Mouse (Mus musculus) limb, embryonic 15.5 days (tissue): Measurements from ENCODE around the gene Mlxipl. TPM values are rescaled to one million over a fixed set of nuclear protein-coding genes. Genes with fewer than 3 reads are reported as not detected.

Experiments
- ATAC-seq: fragments of 200-750 bp; cut with Nextera tagmentation; 2 replicates; pipeline ENCODE4 v1.8.0; 2017; ENCODE audit warnings: low read depth, moderate TSS enrichment; ENCODE audit not compliant: insufficient number of reproducible peaks, low FRiP score, low TSS enrichment
- H3K27ac ChIP-seq: fragments of 300-500 bp; sonication (generic); 2 replicates; pipeline ENCODE4 v1.5.1; 2015; ENCODE audit warnings: moderate library complexity, mild to moderate bottlenecking, inconsistent platforms
- H3K27me3 ChIP-seq: fragments of 300-500 bp; sonication (generic); 2 replicates; pipeline ENCODE4 v1.6.1; 2015; ENCODE audit warnings: inconsistent platforms
- H3K36me3 ChIP-seq: fragments of 300-500 bp; sonication (generic); 2 replicates; pipeline ENCODE4 v1.6.1; 2015; ENCODE audit warnings: inconsistent platforms
- H3K4me1 ChIP-seq: fragments of 300-500 bp; sonication (generic); 2 replicates; pipeline ENCODE4 v1.6.1; 2015; ENCODE audit warnings: inconsistent platforms
- H3K4me2 ChIP-seq: fragments of 300-500 bp; sonication (generic); 2 replicates; pipeline ENCODE4 v1.6.1; 2015; ENCODE audit warnings: mild to moderate bottlenecking, inconsistent platforms
- H3K4me3 ChIP-seq: fragments of 300-500 bp; sonication (generic); 2 replicates; pipeline ENCODE4 v1.5.1; 2015; ENCODE audit warnings: mild to moderate bottlenecking, inconsistent platforms
- H3K9ac ChIP-seq: fragments of 300-500 bp; sonication (generic); 2 replicates; pipeline ENCODE4 v1.6.1; 2015; ENCODE audit warnings: inconsistent platforms
- H3K9me3 ChIP-seq: fragments of 300-500 bp; sonication (generic); 2 replicates; pipeline ENCODE4 v1.6.1; 2016; ENCODE audit warnings: inconsistent platforms
- WGBS: fragments of 180-500 bp; shearing (Covaris S2); methylation state at CpG from one replicate; pipeline ENCODE4 v1.1.7; 2015; 5-methylcytosine and 5-hydroxymethylcytosine counted together
- polyA plus RNA-seq: library from polyadenylated mRNA; unstranded; fragments of >200 nt; fragmentation: Nextera tagmentation; extraction: Ambion mirVana; gene quantifications from 2 replicates; pipeline ENCODE4 v1.2.1, GENCODE M21; 2015

Gene Mlxipl
- polyA plus RNA-seq, 1 experiment from 2014 or later, result 0.86 TPM

GRCm38 (mm10) chr5:135175086-135175485, 85.4 kb downstream of the Mlxipl start:
- H3K9ac ChIP-seq, result no peak overlapping the region
- peaks cover 88% of the 10 kb centered on the region for H3K36me3 ChIP-seq

GRCm38 (mm10) chr5:135178523-135178922, 88.8 kb downstream of the Mlxipl start:
- Histone ChIP-seq H3K4me1 (no peaks in the 10 kb centered on the region), H3K4me2 (no peak overlapping the region), H3K4me3 (no peak overlapping the region), H3K27ac (no peak overlapping the region), H3K9ac (no peak overlapping the region), H3K9me3 (no peaks in the 10 kb centered on the region), H3K36me3 (peaks cover 85% of the 10 kb centered on the region), H3K27me3 (no peaks in the 10 kb centered on the region)
- 81% methylated on average over 3 of the region's 3 CpGs for WGBS
- ATAC-seq, result no peak

More at GRCm38 (mm10) chr5:135175086-135175485, 85.4 kb downstream of the Mlxipl start:
- Histone ChIP-seq H3K4me3 (no peak overlapping the region), H3K27me3 (no peaks in the 10 kb centered on the region), H3K4me1 (no peaks in the 10 kb centered on the region), H3K4me2 (no peak overlapping the region), H3K9me3 (no peaks in the 10 kb centered on the region), H3K27ac (no peak overlapping the region)
- no peak for ATAC-seq

DNA sequence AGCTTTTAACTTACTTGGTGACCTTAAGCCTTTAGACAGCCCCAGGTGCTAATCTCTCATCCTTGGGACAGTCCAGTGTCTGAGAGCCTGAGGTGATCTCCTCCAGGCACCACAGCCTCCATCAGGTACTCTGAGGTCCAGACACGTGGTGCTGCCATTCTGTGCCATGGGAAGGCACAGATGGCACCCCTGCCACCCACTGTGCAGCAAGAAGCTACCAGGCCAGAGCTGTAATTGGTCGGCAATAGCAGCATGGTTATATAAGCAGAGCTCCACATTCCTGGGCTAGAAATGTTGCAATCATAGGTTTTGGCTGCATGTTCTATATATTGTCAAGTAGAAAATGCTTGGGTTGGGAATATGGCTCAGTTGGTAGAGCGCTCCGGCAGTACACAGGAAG, 89.3 kb downstream of the Mlxipl start:
- Histone ChIP-seq H3K9ac (no peak overlapping the region), H3K36me3 (peaks cover 81% of the 10 kb centered on the region), H3K4me3 (no peak overlapping the region), H3K4me2 (no peak overlapping the region), H3K27ac (no peak overlapping the region), H3K4me1 (no peaks in the 10 kb centered on the region), H3K27me3 (no peaks in the 10 kb centered on the region), H3K9me3 (no peaks in the 10 kb centered on the region)
- ATAC-seq, result no peak
- WGBS, result 85% methylated on average over 4 of the region's 4 CpGs

- no peak overlapping the region for H3K9ac ChIP-seq
- 93% methylated on average over 7 of the region's 7 CpGs for WGBS
- H3K4me2 ChIP-seq, result no peak overlapping the region
- H3K9me3 ChIP-seq, result no peaks in the 10 kb centered on the region
- H3K4me3 ChIP-seq, result no peak overlapping the region
- no peak for ATAC-seq
- H3K27me3 ChIP-seq, result no peaks in the 10 kb centered on the region
- H3K27ac ChIP-seq, result no peak overlapping the region
- H3K36me3 ChIP-seq, result peaks cover 77% of the 10 kb centered on the region
- no peaks in the 10 kb centered on the region for H3K4me1 ChIP-seq
These were observed 89.9 kb downstream of the Mlxipl start for GRCm38 (mm10) chr5:135179616-135180015.

DNA sequence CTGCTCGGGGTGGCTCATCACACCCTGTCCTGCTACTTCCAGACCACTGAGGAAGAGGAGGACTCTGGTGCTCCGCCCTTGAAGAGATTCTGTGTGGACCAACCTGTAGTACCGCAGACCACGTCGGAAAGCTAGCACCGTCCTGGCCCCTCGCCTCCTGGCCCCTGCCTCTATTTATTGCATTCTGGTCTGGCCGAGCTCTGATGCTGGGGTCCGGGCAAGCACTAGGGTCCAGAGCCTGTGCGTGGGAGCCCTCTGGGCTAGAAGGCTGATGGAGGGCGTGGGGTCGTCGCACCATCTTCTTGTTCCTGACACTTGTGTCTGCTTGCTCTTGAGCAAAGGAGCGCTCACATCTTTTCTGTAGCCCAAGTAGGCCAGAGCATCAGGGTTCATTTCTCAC, 91.1 kb downstream of the Mlxipl start:
- H3K27ac ChIP-seq, result no peak overlapping the region
- no peaks in the 10 kb centered on the region for H3K27me3 ChIP-seq
- peaks cover 67% of the 10 kb centered on the region for H3K36me3 ChIP-seq
- no peaks in the 10 kb centered on the region for H3K4me1 ChIP-seq
- ATAC-seq, result no peak
- 94% methylated on average over 14 of the region's 14 CpGs for WGBS
- H3K9ac ChIP-seq, result no peak overlapping the region
- no peak overlapping the region for H3K4me3 ChIP-seq
- no peaks in the 10 kb centered on the region for H3K9me3 ChIP-seq
- no peak overlapping the region for H3K4me2 ChIP-seq

DNA sequence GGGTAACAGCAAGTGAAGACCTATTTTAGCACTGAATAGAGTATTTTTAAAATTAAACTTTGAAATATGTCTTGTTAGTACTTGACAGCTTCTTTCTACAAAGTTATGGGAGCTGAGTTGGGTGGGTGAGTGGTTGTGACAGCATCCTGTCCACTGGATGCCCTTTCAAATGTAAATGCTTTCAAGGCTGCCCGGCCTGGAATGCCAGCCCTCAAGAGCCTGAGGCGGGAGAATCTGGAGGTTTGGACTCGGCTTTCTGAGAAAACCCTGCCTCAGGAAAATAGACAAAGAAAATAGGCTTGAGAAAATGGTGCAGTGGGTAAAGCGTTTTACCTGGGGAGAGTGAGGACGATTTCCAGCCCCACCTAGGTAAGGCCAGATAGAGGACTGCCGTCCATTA, 92.1 kb downstream of the Mlxipl start:
- Histone ChIP-seq H3K9me3 (no peaks in the 10 kb centered on the region), H3K4me3 (no peak overlapping the region), H3K4me2 (no peak overlapping the region), H3K27ac (no peak overlapping the region), H3K4me1 (no peaks in the 10 kb centered on the region), H3K36me3 (peaks cover 60% of the 10 kb centered on the region), H3K9ac (no peak overlapping the region), H3K27me3 (no peaks in the 10 kb centered on the region)
- WGBS, result 83% methylated on average over 6 of the region's 6 CpGs
- no peak for ATAC-seq

DNA sequence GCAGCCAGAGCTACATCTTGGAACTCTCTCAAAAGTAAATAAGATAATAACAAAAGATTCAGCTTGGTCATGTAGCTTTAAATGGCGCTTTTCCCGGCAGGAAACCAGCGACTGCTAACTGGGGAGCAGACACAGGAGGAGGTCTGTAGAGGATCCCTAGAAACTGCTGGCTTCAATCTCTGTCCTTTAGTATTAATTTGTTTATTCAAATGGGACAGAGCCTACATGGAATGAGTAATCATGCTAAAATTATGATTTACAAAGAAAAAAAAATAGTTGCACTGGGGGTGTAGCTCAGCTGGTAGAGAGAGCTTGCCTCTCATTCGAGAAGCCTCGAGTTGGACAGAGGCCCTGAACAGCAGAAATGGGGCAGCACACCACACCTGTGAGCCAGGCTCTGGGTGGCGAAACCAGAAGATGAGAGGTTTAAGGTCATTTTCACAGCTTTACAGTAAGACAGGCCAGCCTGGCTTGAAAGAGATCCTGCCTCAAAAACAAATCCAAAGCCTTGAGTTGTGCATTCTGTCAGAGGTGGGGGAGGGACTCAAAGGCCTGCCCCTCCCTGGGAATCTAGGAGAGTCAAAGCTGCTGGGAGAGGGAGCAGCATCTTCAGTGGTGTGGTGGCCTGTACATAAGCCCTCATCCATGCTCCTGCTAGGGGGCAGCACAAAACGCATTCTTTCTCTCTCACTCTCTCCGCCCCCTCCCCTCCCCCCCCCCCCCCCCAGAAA, 93.6 kb downstream of the Mlxipl start:
- H3K9ac ChIP-seq, result no peak overlapping the region
- no peaks in the 10 kb centered on the region for H3K4me1 ChIP-seq
- peaks cover 45% of the 10 kb centered on the region for H3K36me3 ChIP-seq
- ATAC-seq, result no peak
- no peak overlapping the region for H3K4me3 ChIP-seq
- H3K27ac ChIP-seq, result no peak overlapping the region
- no peaks in the 10 kb centered on the region for H3K9me3 ChIP-seq
- H3K27me3 ChIP-seq, result no peaks in the 10 kb centered on the region
- WGBS, result 66% methylated on average over 8 of the region's 8 CpGs
- H3K4me2 ChIP-seq, result no peak overlapping the region

DNA sequence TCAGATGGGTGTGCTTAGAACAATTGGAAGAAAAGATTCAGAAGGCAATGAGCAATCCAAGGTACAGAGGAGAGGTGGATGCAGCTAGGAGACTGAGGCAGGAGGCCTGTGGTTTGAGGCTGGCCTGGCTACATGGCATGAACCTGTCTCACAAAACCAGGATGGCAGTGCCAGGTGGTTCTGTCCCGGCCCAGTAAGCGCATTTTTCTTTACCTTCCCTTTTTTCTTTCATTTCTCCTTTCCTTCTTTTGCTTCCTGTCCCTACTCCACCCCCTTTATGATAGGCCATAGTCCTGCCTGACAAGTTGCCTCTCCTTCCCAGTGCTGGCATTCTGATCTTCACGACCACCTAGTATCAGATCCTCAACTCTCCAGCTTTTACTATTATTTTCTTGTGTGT, 95.3 kb downstream of the Mlxipl start:
- Histone ChIP-seq H3K4me2 (no peak overlapping the region), H3K9me3 (no peaks in the 10 kb centered on the region), H3K9ac (no peak overlapping the region), H3K36me3 (peaks cover 29% of the 10 kb centered on the region), H3K4me1 (peaks cover 14% of the 10 kb centered on the region), H3K4me3 (no peak overlapping the region), H3K27me3 (no peaks in the 10 kb centered on the region), H3K27ac (no peak overlapping the region)
- WGBS, result 92% methylated on average over 3 of the region's 3 CpGs
- ATAC-seq, result no peak

DNA sequence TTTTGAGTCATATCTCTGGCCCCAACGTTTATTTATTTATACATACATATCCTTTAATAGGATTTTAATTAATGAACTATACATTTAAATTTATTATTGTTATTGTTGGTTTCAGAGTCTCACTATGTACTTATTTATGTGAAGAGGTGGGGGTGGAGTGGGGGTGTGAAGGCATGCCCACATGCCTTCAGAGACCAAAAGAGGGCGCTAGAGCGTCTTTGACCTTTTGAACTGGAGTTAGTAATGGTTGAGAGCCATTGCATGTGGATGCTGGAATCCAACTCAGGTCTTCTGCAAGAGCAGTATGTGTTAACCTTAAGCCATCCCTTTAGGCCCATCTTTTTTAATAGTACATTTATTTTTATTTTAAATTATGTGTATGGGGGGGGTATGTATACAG, 95.9 kb downstream of the Mlxipl start:
- Histone ChIP-seq H3K9me3 (no peaks in the 10 kb centered on the region), H3K27ac (no peak overlapping the region), H3K4me2 (no peak overlapping the region), H3K27me3 (no peaks in the 10 kb centered on the region), H3K9ac (no peak overlapping the region), H3K4me1 (peaks cover 14% of the 10 kb centered on the region), H3K36me3 (peaks cover 23% of the 10 kb centered on the region), H3K4me3 (no peak overlapping the region)
- ATAC-seq, result no peak
- 41% methylated on average over 3 of the region's 3 CpGs for WGBS

DNA sequence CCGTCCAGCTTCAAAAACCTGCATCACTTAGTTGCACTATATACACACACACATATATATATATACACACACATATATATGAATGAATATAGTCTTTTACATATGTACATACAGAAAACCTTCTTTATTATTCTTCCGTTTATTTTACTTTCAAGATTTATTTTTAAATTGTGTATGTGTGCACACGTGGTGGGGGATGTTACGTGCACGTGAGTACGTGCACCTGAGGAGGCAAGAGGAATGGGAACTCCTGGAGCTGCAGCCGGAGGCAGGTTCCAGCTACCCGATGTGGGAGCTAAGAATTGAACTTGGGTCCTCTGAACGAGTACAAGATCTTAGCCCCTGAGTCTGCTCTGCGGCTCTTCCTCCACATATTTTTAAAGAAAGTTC, 96.5 kb downstream of the Mlxipl start:
- Histone ChIP-seq H3K4me1 (peaks cover 14% of the 10 kb centered on the region), H3K4me2 (peak overlapping the region; percentile 56), H3K4me3 (peak overlapping the region; percentile 98), H3K9me3 (no peaks in the 10 kb centered on the region), H3K36me3 (peaks cover 17% of the 10 kb centered on the region), H3K27me3 (no peaks in the 10 kb centered on the region), H3K9ac (peak overlapping the region; percentile 31), H3K27ac (peak overlapping the region; percentile 96)
- WGBS, result 17% methylated on average over 10 of the region's 10 CpGs
- ATAC-seq, result no peak

DNA sequence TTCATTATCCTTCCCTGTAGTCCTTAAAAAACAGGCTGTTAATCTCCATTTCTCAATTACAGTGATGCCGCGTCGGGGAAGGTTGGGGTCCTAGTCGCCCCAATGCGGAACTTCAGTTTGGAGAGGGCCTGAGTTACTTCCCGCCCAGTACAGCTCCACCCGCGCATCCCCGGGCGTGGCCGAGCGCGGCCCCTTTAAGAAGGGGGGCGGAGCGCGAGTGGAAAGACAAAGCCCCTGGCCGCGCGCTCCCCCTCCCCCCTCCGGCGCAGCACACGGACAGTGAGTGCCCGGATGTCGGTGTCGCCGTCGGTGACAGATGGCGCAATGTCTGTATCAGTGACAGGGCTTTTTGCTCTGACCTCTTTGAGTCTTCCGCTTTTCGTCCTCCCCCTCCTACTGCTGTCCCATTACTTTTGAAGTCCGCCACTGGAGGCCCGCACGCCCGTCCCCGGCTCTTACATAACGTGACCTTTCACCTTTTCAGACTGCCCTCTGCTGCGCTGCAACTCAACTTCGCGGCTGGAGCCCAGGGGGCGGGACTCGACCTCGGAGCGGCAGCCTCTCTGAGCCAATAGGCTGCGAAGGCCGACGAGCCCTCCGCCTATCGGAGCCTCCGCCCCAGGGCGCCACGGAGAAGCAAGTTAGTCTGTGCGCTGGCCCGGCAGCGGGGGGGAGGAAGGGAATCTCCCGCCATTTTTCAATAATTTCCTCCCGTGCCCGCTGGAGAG, 97.1 kb downstream of the Mlxipl start, which contains the start of gene Baz1b:
Gene Baz1b, plus strand, starts transcription at position 644 of the 728 bp plus-strand sequence.
- Histone ChIP-seq H3K27me3 (no peaks in the 10 kb centered on the region), H3K4me2 (peak within 1 kb of the TSS; percentile 56), H3K4me3 (peak within 1 kb of the TSS; percentile 98), H3K9ac (peak within 1 kb of the TSS; percentile 96), H3K27ac (peak within 1 kb of the TSS; percentile 96), H3K9me3 (no peaks in the 10 kb centered on the region), H3K36me3 (peaks cover 11% of the 10 kb centered on the region), H3K4me1 (peaks cover 14% of the 10 kb centered on the region)
- WGBS, result under 1% methylated on average over 55 of the region's 57 CpGs
- peak; percentile 98 for ATAC-seq
